Mouse (Mus musculus): ENCODE measurements around the gene Rora. TPM values are rescaled to one million over a fixed set of nuclear protein-coding genes. Genes with fewer than 3 reads are reported as not detected.
"Not testable (repeated sequence)": the region's sequence is repeated elsewhere in the genome, so short reads cannot be mapped to it uniquely, and the experiment has no call there.

Rora gene
- polyA plus RNA-seq, 1 experiment from 2014 or later, result 12.3 TPM

- H3K9me3 ChIP-seq (ENCODE audit: control insufficient read depth, low read length), result no peaks in the 10 kb centered on the region
- WGBS, result 51% methylated on average over 14 of the region's 14 CpGs
- no peaks in the 10 kb centered on the region for H3K36me3 ChIP-seq (ENCODE audit: control insufficient read depth, insufficient read depth, low read length)
- ATAC-seq (ENCODE audit: low read depth), result peak; percentile 72; the same call in 1 of the 2 replicates
- peak; percentile 67 for DNase-seq (ENCODE audit: low spot score)
- no peak overlapping the region for H3K4me3 ChIP-seq (ENCODE audit: low read depth, low read length)
- H3K4me2 ChIP-seq (ENCODE audit: low read depth, low read length), result no peak overlapping the region
- H3K4me1 ChIP-seq (ENCODE audit: control insufficient read depth, insufficient read depth, low read length), result peaks cover 11% of the 10 kb centered on the region
- no peaks in the 10 kb centered on the region for H3K27me3 ChIP-seq (replicated peaks; ENCODE audit: control insufficient read depth, insufficient read depth, low read length)
- no peak overlapping the region for H3K9ac ChIP-seq (ENCODE audit: low read depth, low read length)
- H3K27ac ChIP-seq (replicated peaks; ENCODE audit: low read depth, low read length), result no peak overlapping the region
Measured at GRCm38 (mm10) chr9:69084720-69085661, 431.4 kb downstream of the Rora start.

DNA sequence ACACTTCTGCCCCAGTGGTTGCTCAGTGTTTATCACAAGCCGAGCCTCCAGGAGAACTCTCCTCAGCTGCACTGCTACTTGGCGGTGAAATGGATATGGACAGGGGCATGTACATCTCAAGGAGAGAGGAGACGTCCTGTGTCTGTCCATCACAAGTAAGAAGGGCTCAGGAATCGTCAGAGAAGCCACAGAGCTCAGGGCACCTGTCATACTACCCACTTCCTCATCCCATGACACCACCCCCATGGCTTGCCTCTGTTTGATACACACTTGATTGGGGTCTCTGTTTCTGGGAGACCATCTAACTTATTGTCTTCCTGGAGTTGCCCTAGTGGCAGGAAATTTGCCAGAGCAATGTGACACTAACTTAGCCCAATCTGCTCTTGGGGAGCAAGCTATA lies 433.3 kb downstream of the Rora start:
- WGBS, result 87% methylated on average over 4 of the region's 4 CpGs
- Histone ChIP-seq H3K9me3 (ENCODE audit: control insufficient read depth, low read length) (no peaks in the 10 kb centered on the region), H3K4me2 (ENCODE audit: low read depth, low read length) (no peak overlapping the region), H3K4me1 (ENCODE audit: control insufficient read depth, insufficient read depth, low read length) (peaks cover 11% of the 10 kb centered on the region), H3K36me3 (ENCODE audit: control insufficient read depth, insufficient read depth, low read length) (no peaks in the 10 kb centered on the region), H3K4me3 (ENCODE audit: low read depth, low read length) (no peak overlapping the region), H3K9ac (ENCODE audit: low read depth, low read length) (no peak overlapping the region), H3K27me3 (replicated peaks; ENCODE audit: control insufficient read depth, insufficient read depth, low read length) (no peaks in the 10 kb centered on the region), H3K27ac (replicated peaks; ENCODE audit: low read depth, low read length) (no peak overlapping the region)
- DNase-seq (ENCODE audit: low spot score), result no peak
- ATAC-seq (ENCODE audit: low read depth), result no peak

DNA sequence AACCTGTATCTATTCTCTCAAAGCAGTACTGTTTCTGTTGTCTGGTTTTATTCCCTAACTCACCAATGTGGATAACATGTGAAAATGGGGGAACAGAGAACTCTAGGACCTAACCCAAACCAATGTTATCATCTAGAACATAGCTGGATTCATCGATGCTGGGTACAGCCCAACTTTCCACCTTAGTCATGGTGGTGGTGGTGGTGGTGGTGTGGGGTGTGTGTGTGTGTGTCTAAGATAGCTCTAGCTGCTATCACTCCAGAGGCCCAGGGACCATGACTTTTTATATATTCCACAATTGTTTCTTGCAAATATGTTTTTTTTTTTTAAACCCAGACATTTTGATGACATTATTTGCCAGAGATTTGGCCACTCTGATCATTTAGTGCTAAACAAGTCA lies 433.7 kb downstream of the Rora start:
- ATAC-seq (ENCODE audit: low read depth) (no peak), DNase-seq (ENCODE audit: low spot score) (no peak)
- Histone ChIP-seq H3K4me1 (ENCODE audit: control insufficient read depth, insufficient read depth, low read length) (peaks cover 11% of the 10 kb centered on the region), H3K9ac (ENCODE audit: low read depth, low read length) (no peak overlapping the region), H3K4me3 (ENCODE audit: low read depth, low read length) (no peak overlapping the region), H3K27ac (replicated peaks; ENCODE audit: low read depth, low read length) (no peak overlapping the region), H3K36me3 (ENCODE audit: control insufficient read depth, insufficient read depth, low read length) (no peaks in the 10 kb centered on the region), H3K4me2 (ENCODE audit: low read depth, low read length) (no peak overlapping the region), H3K27me3 (replicated peaks; ENCODE audit: control insufficient read depth, insufficient read depth, low read length) (no peaks in the 10 kb centered on the region), H3K9me3 (ENCODE audit: control insufficient read depth, low read length) (no peaks in the 10 kb centered on the region)
- 90% methylated on average over 1 of the region's 1 CpGs for WGBS

- ATAC-seq (ENCODE audit: low read depth) (no peak), DNase-seq (ENCODE audit: low spot score) (no peak)
- 73% methylated on average over 5 of the region's 5 CpGs for WGBS
Measured at GRCm38 (mm10) chr9:69090749-69091270, 437.2 kb downstream of the Rora start.

DNA sequence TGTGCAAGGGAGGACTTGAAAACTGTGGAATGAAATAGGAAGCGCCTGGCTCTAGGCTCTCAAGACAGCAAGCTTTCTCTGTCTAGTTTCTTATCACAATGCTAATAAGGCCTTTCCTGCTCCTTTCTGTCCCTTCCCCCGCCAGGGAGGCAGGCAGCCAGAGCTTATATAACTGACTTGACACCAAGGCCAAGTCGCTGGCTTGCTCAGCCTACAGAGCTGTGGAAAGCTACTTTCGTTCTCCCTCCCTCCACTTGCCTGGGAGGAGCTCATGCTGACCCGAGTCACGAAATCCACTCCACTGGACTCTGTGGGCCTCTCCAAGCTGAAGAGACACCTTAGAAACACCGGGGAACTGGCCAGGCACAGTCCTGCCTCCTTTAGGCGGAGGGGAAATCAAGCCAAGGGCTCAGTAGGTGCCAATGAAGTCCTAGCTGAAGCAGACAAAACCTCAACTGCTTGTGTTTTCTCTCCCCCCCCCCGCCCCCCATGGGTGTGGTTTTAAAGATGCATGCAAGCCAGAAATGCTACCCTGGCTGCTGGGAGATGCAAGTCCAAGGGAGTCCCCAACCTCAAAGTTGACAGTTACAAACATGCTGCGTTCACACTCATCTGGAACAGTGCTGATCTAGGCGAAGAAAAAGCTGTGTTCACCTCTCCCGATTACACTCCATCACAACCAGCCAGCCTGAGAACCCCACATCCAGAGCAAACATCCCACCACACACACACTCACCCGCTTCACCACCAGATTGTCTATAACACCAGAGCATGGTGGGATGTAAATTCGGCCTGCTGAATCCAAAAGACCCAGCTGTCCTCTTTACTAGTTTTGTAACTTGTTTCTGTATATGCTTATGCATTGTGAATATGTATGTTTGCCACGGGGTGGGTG lies 438.8 kb downstream of the Rora start:
- H3K9ac ChIP-seq (ENCODE audit: low read depth, low read length), result no peak overlapping the region
- H3K36me3 ChIP-seq (ENCODE audit: control insufficient read depth, insufficient read depth, low read length), result no peaks in the 10 kb centered on the region
- H3K4me3 ChIP-seq (ENCODE audit: low read depth, low read length), result no peak overlapping the region
- peak; percentile 50; the same call in 1 of the 2 replicates for ATAC-seq (ENCODE audit: low read depth)
- no peaks in the 10 kb centered on the region; the same call in 1 of the 2 replicates for H3K4me1 ChIP-seq (ENCODE audit: control insufficient read depth, insufficient read depth, low read length)
- no peaks in the 10 kb centered on the region for H3K27me3 ChIP-seq (replicated peaks; ENCODE audit: control insufficient read depth, insufficient read depth, low read length)
- WGBS, result 58% methylated on average over 15 of the region's 15 CpGs
- no peak overlapping the region; the same call in 1 of the 2 replicates for H3K27ac ChIP-seq (replicated peaks; ENCODE audit: low read depth, low read length)
- peak; percentile 76 for DNase-seq (ENCODE audit: low spot score)
- no peaks in the 10 kb centered on the region for H3K9me3 ChIP-seq (ENCODE audit: control insufficient read depth, low read length)
- no peak overlapping the region for H3K4me2 ChIP-seq (ENCODE audit: low read depth, low read length)

More at GRCm38 (mm10) chr9:69090749-69091270, 437.2 kb downstream of the Rora start:
- H3K4me3 ChIP-seq (ENCODE audit: low read depth, low read length), result no peak overlapping the region
- H3K9me3 ChIP-seq (ENCODE audit: control insufficient read depth, low read length), result no peaks in the 10 kb centered on the region
- no peaks in the 10 kb centered on the region for H3K36me3 ChIP-seq (ENCODE audit: control insufficient read depth, insufficient read depth, low read length)
- no peaks in the 10 kb centered on the region; the same call in 1 of the 2 replicates for H3K4me1 ChIP-seq (ENCODE audit: control insufficient read depth, insufficient read depth, low read length)
- no peak overlapping the region for H3K9ac ChIP-seq (ENCODE audit: low read depth, low read length)
- no peak overlapping the region for H3K4me2 ChIP-seq (ENCODE audit: low read depth, low read length)
- no peak overlapping the region for H3K27ac ChIP-seq (replicated peaks; ENCODE audit: low read depth, low read length)
- no peaks in the 10 kb centered on the region for H3K27me3 ChIP-seq (replicated peaks; ENCODE audit: control insufficient read depth, insufficient read depth, low read length)

DNA sequence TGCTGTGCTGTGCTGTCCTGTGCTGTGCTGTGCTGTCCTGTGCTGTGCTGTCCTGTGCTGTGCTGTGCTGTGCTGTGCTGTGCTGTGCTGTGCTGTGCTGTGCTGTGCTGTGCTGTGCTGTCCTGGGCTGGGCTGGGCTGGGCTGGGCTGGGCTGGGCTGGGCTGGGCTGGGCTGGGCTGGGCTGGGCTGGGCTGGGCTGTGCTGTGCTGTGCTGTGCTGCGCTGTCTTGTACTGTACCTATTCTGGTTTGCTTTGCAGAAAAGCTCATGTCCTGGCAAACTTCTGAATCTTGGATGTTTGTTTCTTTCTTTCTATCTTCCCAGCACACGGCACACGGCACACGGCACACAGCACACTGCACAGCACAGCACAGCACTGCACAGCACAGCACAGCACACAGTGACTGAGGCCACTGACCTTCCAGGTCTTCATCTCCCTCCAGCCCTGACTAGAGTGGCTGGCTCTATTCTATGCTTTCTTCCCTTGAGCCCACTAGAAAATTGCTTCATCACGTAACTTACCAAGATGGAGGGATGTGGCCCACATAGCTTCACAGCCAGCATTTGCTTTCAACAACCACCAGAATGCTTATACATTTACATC lies 446.7 kb downstream of the Rora start:
- not testable (repeated sequence) for H3K27me3 ChIP-seq (replicated peaks; ENCODE audit: control insufficient read depth, insufficient read depth, low read length); H3K27ac ChIP-seq (replicated peaks; ENCODE audit: low read depth, low read length)
- WGBS, result 83% methylated on average over 5 of the region's 5 CpGs

GRCm38 (mm10) chr9:69104321-69104720 lies 450.7 kb downstream of the Rora start:
- H3K4me2 ChIP-seq (ENCODE audit: low read depth, low read length), result no peak overlapping the region
- no peak for ATAC-seq (ENCODE audit: low read depth)
- H3K27me3 ChIP-seq (replicated peaks; ENCODE audit: control insufficient read depth, insufficient read depth, low read length), result no peaks in the 10 kb centered on the region
- peaks cover 8% of the 10 kb centered on the region for H3K4me1 ChIP-seq (ENCODE audit: control insufficient read depth, insufficient read depth, low read length)
- no peak for DNase-seq (ENCODE audit: low spot score)
- no peaks in the 10 kb centered on the region for H3K36me3 ChIP-seq (ENCODE audit: control insufficient read depth, insufficient read depth, low read length)
- H3K4me3 ChIP-seq (ENCODE audit: low read depth, low read length), result no peak overlapping the region
- 68% methylated on average over 5 of the region's 5 CpGs for WGBS
- no peak overlapping the region for H3K27ac ChIP-seq (replicated peaks; ENCODE audit: low read depth, low read length)
- no peaks in the 10 kb centered on the region for H3K9me3 ChIP-seq (ENCODE audit: control insufficient read depth, low read length)
- H3K9ac ChIP-seq (ENCODE audit: low read depth, low read length), result no peak overlapping the region

More for the DNA sequence above, 446.7 kb downstream of the Rora start:
- not testable (repeated sequence) for H3K9me3 ChIP-seq (ENCODE audit: control insufficient read depth, low read length); ATAC-seq (ENCODE audit: low read depth); H3K4me3 ChIP-seq (ENCODE audit: low read depth, low read length); H3K9ac ChIP-seq (ENCODE audit: low read depth, low read length); H3K36me3 ChIP-seq (ENCODE audit: control insufficient read depth, insufficient read depth, low read length); H3K4me2 ChIP-seq (ENCODE audit: low read depth, low read length); H3K4me1 ChIP-seq (ENCODE audit: control insufficient read depth, insufficient read depth, low read length); DNase-seq (ENCODE audit: low spot score)
